Mouse (Mus musculus): ENCODE data around the gene Ptcd1. TPM values are rescaled to one million over a fixed set of nuclear protein-coding genes. Genes with fewer than 3 reads are reported as not detected.
"Not testable (repeated sequence)": the region's sequence is repeated elsewhere in the genome, so short reads cannot be mapped to it uniquely, and the experiment has no call there.

Gene Ptcd1
- total and polyA plus RNA-seq, 3 experiments = 11.4 to 13.9 (median 11.7) TPM

DNA sequence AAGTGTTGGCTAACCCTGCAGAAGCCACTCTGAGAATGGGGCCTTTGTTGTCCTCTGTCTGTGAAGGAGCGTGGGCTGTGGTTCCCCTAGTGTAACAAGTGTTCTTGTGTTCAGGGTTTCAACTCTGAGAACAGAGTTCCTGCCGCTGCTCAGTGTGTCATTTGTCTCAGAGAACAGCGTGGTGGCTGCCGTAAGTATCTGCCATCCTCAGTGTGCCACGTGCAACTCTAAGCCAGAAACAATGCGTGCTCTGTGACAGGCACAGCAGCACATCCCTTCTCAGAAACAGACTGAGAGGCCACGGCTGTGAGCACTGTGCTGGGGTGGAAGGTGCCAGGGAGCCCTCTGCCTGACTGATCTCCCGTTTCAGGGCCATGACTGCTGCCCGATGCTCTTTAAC is 62.6 kb downstream of the Ptcd1 start:
- H3K9ac ChIP-seq (ENCODE audit: insufficient read depth, low read depth) = no peak overlapping the region
- H3K4me2 ChIP-seq (ENCODE audit: insufficient read depth, low read depth, poor library complexity, severe bottlenecking) = no peak overlapping the region
- no peaks in the 10 kb centered on the region for H3K4me1 ChIP-seq (ENCODE audit: control insufficient read depth in 1 of 2, insufficient read depth in 2 of 2)
- no peak for TF ChIP-seq MYC (IDR thresholded peaks at IDR 0.05; ENCODE audit: low read depth, low read length)
- no peak for TF ChIP-seq MXI1 (IDR thresholded peaks at IDR 0.05; ENCODE audit: low read depth, low read length)
- no peak for TF ChIP-seq HCFC1 (IDR thresholded peaks at IDR 0.05; ENCODE audit: low read depth, low read length)
- TF ChIP-seq POLR2A (IDR thresholded peaks at IDR 0.05; ENCODE audit: low read depth, low read length) = no peak
- TF ChIP-seq ZKSCAN1 (IDR thresholded peaks at IDR 0.05; ENCODE audit: borderline replicate concordance, low read depth, low read length) = no peak
- TF ChIP-seq MAZ (IDR thresholded peaks at IDR 0.05; ENCODE audit: low read depth, low read length) = no peak
- no peak for TF ChIP-seq CTCF (conservative IDR thresholded peaks at IDR 0.05 in 1 of 2, IDR thresholded peaks at IDR 0.05 in 1 of 2; ENCODE audit: low read depth in 2 of 2, low read length in 2 of 2)
- no peak for TF ChIP-seq ZC3H11A (IDR thresholded peaks at IDR 0.05; ENCODE audit: low read depth, low read length)
- no peak for TF ChIP-seq TBP (conservative IDR thresholded peaks at IDR 0.05; ENCODE audit: low read depth, low read length)
- TF ChIP-seq PAX5 (IDR thresholded peaks at IDR 0.05; ENCODE audit: low read length) = no peak
- no peak for TF ChIP-seq MAX (IDR thresholded peaks at IDR 0.05; ENCODE audit: low read length)
- no peak for TF ChIP-seq USF2 (conservative IDR thresholded peaks at IDR 0.05; ENCODE audit: low read depth, low read length)
- no peak for TF ChIP-seq RCOR1 (conservative IDR thresholded peaks at IDR 0.05; ENCODE audit: low read depth, low read length)
- no peak for TF ChIP-seq CHD1 (IDR thresholded peaks at IDR 0.05; ENCODE audit: low read depth, low read length)
- no peak for TF ChIP-seq JUND (conservative IDR thresholded peaks at IDR 0.05; ENCODE audit: low read depth, low read length)
- H3K9me3 ChIP-seq (replicated peaks; ENCODE audit: low read length) = no peaks in the 10 kb centered on the region
- no peak for DNase-seq (ENCODE audit: extremely low read depth)
- H3K79me2 ChIP-seq (replicated peaks; ENCODE audit: control insufficient read depth, extremely low read depth, insufficient read depth, poor library complexity, severe bottlenecking) = no peaks in the 10 kb centered on the region
- no peak overlapping the region for H3K4me3 ChIP-seq (replicated peaks in 1 of 3; ENCODE audit: low read depth in 2 of 3, low read length in 2 of 3, poor library complexity in 1 of 3)
- no peak overlapping the region for H3K27ac ChIP-seq (ENCODE audit: insufficient read depth, low read depth)
- dilution Hi-C loops (cut with MboI; ENCODE audit: extremely low pct_ligation_motif_present, extremely low pct_unique_long_range_greater_than_20kb, low sequenced_read_pairs) = no loop called here
- H3K36me3 ChIP-seq (replicated peaks in 1 of 2; ENCODE audit: control insufficient read depth in 1 of 2, insufficient read depth in 1 of 2, low read length in 1 of 2) = peaks cover 82 to 93% of the 10 kb centered on the region in 2 experiments
- no peaks in the 10 kb centered on the region for H3K27me3 ChIP-seq (replicated peaks)
- in situ Hi-C loops (cut with MboI; ENCODE audit: low pct_ligation_motif_present, low pct_unique_long_range_greater_than_20kb, low sequenced_read_pairs) = no loop called here

GRCm38 (mm10) chr5:145102706-145103105 is 64.2 kb downstream of the Ptcd1 start:
- Histone ChIP-seq H3K4me2 (ENCODE audit: insufficient read depth, low read depth, poor library complexity, severe bottlenecking) (no peak overlapping the region), H3K4me1 (ENCODE audit: control insufficient read depth in 1 of 2, insufficient read depth in 2 of 2) (no peaks in the 10 kb centered on the region), H3K27ac (ENCODE audit: insufficient read depth, low read depth) (no peak overlapping the region), H3K27me3 (replicated peaks) (no peaks in the 10 kb centered on the region), H3K9me3 (replicated peaks; ENCODE audit: low read length) (no peaks in the 10 kb centered on the region), H3K9ac (ENCODE audit: insufficient read depth, low read depth) (no peak overlapping the region), H3K4me3 (replicated peaks in 1 of 3; ENCODE audit: low read depth in 2 of 3, low read length in 2 of 3, poor library complexity in 1 of 3) (no peak overlapping the region), H3K36me3 (replicated peaks in 1 of 2; ENCODE audit: control insufficient read depth in 1 of 2, insufficient read depth in 1 of 2, low read length in 1 of 2) (peaks cover 78 to 90% of the 10 kb centered on the region in 2 experiments), H3K79me2 (replicated peaks; ENCODE audit: control insufficient read depth, extremely low read depth, insufficient read depth, poor library complexity, severe bottlenecking) (no peaks in the 10 kb centered on the region)
- dilution Hi-C loops (cut with MboI; ENCODE audit: extremely low pct_ligation_motif_present, extremely low pct_unique_long_range_greater_than_20kb, low sequenced_read_pairs) (no loop called here), in situ Hi-C loops (cut with MboI; ENCODE audit: low pct_ligation_motif_present, low pct_unique_long_range_greater_than_20kb, low sequenced_read_pairs) (no loop called here)
- DNase-seq (ENCODE audit: extremely low read depth) = no peak
- TF ChIP-seq USF2 (conservative IDR thresholded peaks at IDR 0.05; ENCODE audit: low read depth, low read length) (no peak), CHD2 (IDR thresholded peaks at IDR 0.05; ENCODE audit: low read length) (no peak), MEF2A (IDR thresholded peaks at IDR 0.05; ENCODE audit: borderline replicate concordance, low read depth, low read length) (no peak), MAX (IDR thresholded peaks at IDR 0.05; ENCODE audit: low read length) (no peak), BHLHE40 (IDR thresholded peaks at IDR 0.05; ENCODE audit: low read depth, low read length) (no peak), E2F4 (IDR thresholded peaks at IDR 0.05; ENCODE audit: insufficient replicate concordance, low read depth, low read length) (no peak), JUND (conservative IDR thresholded peaks at IDR 0.05; ENCODE audit: low read depth, low read length) (no peak), MYC (IDR thresholded peaks at IDR 0.05; ENCODE audit: low read depth, low read length) (no peak), UBTF (IDR thresholded peaks at IDR 0.05; ENCODE audit: low read depth, low read length) (no peak), NRF1 (IDR thresholded peaks at IDR 0.05; ENCODE audit: low read depth, low read length) (no peak), TBP (conservative IDR thresholded peaks at IDR 0.05; ENCODE audit: low read depth, low read length) (no peak), MAZ (IDR thresholded peaks at IDR 0.05; ENCODE audit: low read depth, low read length) (no peak), USF1 (IDR thresholded peaks at IDR 0.05; ENCODE audit: low read depth, low read length) (no peak), ZKSCAN1 (IDR thresholded peaks at IDR 0.05; ENCODE audit: borderline replicate concordance, low read depth, low read length) (no peak), CHD1 (IDR thresholded peaks at IDR 0.05; ENCODE audit: low read depth, low read length) (no peak), SMC3 (IDR thresholded peaks at IDR 0.05; ENCODE audit: low read depth, low read length) (no peak), IRF4 (IDR thresholded peaks at IDR 0.05; ENCODE audit: low read depth, low read length) (no peak), ZMIZ1 (IDR thresholded peaks at IDR 0.05; ENCODE audit: low read depth, low read length) (no peak)

DNA sequence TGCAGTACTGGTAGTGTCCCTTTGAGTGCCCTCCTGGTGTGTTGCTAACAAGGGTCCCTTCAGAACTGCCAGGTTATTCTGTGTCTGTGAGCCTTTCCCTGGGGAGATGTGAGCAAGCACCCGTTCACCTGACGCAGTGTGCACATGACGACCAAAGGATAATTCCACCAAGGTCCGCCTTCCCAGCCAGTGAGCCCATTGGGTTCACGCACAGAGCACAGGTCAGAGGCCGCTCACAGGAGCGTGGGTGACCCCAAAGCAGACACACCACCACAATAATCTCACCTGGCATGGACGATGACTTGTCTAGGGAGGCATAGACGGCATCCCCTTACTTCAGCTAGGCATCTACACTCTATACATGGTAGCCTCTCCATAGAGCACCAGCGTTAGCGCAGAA is 65.5 kb downstream of the Ptcd1 start:
- H3K27me3 ChIP-seq (replicated peaks); H3K9me3 ChIP-seq (replicated peaks; ENCODE audit: low read length); dilution Hi-C loops (cut with MboI; ENCODE audit: extremely low pct_ligation_motif_present, extremely low pct_unique_long_range_greater_than_20kb, low sequenced_read_pairs); H3K27ac ChIP-seq (ENCODE audit: insufficient read depth, low read depth); DNase-seq (ENCODE audit: extremely low read depth); H3K4me2 ChIP-seq (ENCODE audit: insufficient read depth, low read depth, poor library complexity, severe bottlenecking); in situ Hi-C loops (cut with MboI; ENCODE audit: low pct_ligation_motif_present, low pct_unique_long_range_greater_than_20kb, low sequenced_read_pairs); H3K4me1 ChIP-seq (ENCODE audit: control insufficient read depth in 1 of 2, insufficient read depth in 2 of 2); H3K4me3 ChIP-seq (replicated peaks in 1 of 3; ENCODE audit: low read depth in 2 of 3, low read length in 2 of 3, poor library complexity in 1 of 3); H3K9ac ChIP-seq (ENCODE audit: insufficient read depth, low read depth); H3K79me2 ChIP-seq (replicated peaks; ENCODE audit: control insufficient read depth, extremely low read depth, insufficient read depth, poor library complexity, severe bottlenecking): not testable (repeated sequence)
- H3K36me3 ChIP-seq (replicated peaks in 1 of 2; ENCODE audit: control insufficient read depth in 1 of 2, insufficient read depth in 1 of 2, low read length in 1 of 2) = peaks cover 74 to 89% of the 10 kb centered on the region in 2 experiments

Data from CH12.LX (cell line).